Mouse (Mus musculus) layer of hippocampus, adult 11-12 months (tissue): ENCODE results near the gene Kptn.
A peak's percentile ranks its signal among the peaks of the same experiment; 100 is the strongest.

ENCODE experiments used
- DNase-seq: peaks from one replicate; pipeline ENCODE4 v3.0.0; 2022; ENCODE audit warnings: low spot score

Gene Kptn

DNA sequence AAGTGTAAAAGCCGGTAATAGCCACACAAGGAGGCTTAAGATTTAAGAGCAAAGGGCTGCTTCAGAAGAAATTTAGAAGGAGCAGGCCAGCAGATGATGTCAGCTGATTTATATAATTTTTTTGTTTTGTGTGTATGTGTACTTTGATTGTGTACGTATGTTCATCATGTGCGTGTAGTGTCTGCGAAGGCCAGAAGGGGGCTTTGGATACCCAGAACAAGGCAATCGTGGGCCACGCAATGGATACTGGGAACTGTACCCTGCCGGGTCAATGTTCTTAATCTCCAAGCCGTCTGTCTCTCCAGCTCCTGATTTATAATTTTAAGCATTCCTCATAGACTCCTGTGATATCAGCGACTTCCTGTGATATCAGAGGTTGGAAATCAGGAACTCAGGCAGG, 41.6 kb downstream of the Kptn start:
- DNase-seq = no peak

DNA sequence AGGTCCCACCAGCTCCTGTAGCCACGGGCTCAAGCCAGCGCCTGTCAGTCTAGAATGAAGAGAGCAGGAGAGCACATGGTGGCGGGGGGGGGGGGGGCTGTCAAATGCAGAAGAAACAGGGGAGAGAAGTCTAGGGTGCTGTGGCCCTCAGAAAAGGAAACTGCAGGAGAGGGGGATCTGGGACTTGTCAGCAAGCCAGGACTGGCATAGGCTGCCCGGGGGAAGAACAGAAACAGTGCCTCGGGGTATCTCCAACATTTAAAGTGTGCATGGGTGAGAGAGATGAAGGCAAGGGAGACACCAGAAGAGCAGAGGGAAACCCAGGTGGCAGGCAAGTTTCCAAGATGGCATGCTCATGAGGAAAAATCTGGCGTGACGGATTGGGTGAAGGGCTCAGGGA, 42.3 kb downstream of the Kptn start:
- no peak for DNase-seq

DNA sequence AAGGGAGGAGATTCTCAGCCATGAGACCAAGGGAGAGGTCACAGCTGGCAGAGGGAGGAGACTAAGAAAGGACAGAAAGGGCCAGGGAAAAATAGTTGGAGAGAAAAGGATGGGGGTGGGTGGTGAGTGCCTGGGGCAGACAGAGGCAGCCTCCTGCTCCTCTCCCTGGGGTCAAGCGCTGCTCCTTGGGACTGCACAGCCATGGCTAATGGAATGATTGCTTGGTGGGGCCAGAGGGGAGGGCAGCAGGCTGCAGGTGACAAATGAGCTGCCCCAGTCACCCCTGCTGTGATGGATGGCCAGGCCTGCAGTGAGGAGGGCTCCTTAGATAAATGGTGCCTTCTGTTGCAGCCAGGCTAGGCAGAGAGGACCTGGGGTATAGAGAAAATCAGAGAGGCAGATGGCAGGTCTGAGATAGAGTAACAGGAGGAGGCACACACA, 52.5 kb downstream of the Kptn start:
- DNase-seq = no peak

DNA sequence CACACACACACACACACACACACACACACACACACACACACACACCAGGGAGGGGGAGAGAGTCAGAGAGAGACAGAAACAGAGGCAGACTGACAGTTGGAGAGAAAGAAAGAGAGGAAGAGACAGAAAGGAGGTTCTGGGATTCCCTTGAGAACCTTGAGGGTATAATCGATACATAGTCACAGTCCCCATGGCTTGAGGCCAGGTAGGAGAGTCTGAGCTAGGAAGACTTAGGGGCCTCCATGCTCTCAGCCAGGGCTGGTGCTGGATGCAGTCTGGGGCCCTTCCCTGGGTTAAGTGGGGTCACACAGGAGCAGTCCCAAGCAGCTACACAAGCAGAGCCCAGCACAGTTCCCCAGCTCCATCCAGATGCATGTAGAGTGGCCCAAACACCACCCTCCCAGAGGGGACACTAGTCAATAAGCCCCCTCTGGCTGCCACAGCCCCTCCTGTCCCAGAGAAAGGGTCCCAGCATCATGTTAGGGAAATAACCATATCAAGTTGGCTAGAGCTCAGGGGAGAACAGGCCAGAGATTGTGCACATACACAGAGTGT, 53.0 kb downstream of the Kptn start:
- DNase-seq = no peak

DNA sequence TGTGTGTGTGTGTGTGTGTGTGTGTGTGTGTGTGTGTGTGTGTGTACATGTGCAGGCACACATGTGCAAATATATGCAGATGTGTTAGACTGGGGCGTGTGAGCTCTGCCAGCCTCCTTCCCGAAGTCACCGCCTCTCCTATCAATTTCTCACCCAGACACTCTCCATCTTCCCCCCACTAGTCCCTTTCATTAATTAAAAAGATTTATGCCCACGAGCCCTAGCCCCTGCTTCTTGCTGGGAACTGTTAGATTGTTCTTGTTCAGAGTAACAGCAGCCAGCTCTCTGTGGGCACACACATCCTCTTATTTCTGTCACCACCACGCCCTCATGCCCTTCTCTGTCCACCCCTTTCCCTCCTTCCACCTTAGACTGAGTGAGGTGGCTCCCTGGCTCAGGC, 53.5 kb downstream of the Kptn start:
- DNase-seq = no peak

DNA sequence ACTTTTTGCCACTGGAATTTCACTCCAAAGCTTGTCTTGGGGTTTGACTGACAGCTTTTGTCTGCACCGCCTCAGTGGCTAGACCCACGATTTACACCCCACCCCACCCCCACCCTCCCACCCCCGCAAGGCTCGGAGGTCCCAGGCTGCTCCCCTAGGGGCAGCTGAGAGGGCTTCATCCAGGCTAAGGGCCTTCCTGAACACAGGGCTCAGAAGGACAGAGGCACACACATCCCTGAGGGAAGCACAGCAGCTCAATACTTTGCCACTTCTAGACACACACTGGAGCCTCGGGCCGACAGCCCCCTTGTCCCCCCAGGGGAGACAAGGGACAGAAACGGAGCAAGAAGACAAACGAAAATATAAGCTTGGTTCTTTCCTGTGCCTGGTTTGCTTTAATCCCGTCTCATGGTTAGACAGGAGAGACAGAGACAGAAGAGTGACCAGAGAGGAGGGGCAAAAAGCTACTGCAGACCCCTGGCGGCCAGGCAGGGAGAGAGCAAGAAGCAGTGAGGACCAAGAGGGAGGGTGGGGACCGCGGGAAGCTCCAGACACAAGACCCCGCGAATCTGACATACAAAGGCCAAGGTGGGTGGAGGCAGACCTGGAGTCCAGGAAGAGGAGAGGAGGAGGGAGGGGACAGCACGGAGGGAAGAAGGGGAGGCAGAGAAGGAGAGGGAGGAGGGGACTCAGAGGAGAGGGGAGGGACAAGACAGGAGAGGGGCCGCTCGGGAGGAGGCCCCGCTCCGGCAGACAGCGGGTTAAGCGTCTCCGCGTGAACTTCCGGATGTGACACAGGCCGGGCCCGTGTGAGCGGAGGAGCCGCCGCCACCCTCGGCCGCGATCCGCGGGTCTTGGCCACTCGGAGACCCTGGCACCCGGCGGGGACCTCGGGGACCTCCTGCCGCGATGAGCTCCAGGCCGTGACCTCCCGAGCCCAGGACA, 55.2 kb downstream of the Kptn start, which contains the start of gene Meis3:
Meis3 (plus strand) TSS at position 494 of the 945 bp plus-strand sequence.
- DNase-seq = peak; percentile 65

DNA sequence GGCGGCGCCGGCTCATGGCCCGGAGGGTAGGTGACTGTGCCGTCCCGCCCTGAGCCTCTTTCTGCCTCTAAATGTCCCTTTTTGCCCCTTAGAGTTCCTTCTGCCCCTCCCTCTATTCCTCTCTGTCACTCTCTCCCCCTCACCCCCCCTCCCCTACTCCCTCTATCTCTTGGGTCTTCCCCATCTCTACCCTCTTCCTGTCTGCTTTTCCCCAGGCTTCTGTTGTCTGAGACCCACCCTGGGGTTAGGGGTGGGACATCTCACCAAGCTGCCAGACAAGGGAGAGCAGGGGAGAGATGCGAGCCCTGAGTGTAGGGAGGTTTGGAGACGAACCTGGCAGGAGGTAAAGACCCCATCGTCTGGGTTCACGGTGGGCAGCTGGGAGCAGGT, 55.8 kb downstream of the Kptn start:
- DNase-seq = no peak
